Mouse (Mus musculus): ENCODE results near the gene Tmem144. TPM values are rescaled to one million over a fixed set of nuclear protein-coding genes. Genes with fewer than 3 reads are reported as not detected.
"Not testable (repeated sequence)": the region's sequence is repeated elsewhere in the genome, so short reads cannot be mapped to it uniquely, and the experiment has no call there.

The Tmem144 gene
- polyA plus RNA-seq, 1 experiment from 2014 or later = 1.2 TPM

DNA sequence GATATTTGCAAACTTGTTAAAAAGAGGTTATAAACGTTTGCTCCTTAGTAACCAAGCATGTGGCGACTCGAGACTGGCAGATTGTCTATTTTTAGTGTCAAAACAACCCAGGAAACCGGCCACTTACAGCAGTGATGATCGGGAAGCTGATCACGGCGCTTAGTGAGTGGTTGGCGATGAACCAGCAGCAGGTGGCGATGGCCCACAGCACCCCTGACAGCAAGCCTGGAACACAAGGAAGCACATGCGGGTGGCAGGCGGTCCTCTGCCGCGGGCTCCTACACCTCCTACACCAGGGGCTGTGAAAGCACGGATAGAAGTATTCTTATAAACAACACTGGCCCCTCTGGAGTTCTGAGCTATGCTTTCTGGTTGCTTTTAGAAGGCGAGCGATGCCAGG, 31.4 kb downstream of the Tmem144 start:
- no peaks in the 10 kb centered on the region for H3K9me3 ChIP-seq
- H3K4me1 ChIP-seq (replicated peaks) = peaks cover 10% of the 10 kb centered on the region
- ATAC-seq (ENCODE audit: low read depth) = no peak
- H3K4me2 ChIP-seq = no peak overlapping the region
- H3K9ac ChIP-seq = no peak overlapping the region
- WGBS = 90% methylated on average over 16 of the region's 16 CpGs
- no peak overlapping the region for H3K27ac ChIP-seq (replicated peaks)
- no peaks in the 10 kb centered on the region for H3K27me3 ChIP-seq
- no peak overlapping the region for H3K4me3 ChIP-seq
- no peaks in the 10 kb centered on the region for H3K36me3 ChIP-seq

DNA sequence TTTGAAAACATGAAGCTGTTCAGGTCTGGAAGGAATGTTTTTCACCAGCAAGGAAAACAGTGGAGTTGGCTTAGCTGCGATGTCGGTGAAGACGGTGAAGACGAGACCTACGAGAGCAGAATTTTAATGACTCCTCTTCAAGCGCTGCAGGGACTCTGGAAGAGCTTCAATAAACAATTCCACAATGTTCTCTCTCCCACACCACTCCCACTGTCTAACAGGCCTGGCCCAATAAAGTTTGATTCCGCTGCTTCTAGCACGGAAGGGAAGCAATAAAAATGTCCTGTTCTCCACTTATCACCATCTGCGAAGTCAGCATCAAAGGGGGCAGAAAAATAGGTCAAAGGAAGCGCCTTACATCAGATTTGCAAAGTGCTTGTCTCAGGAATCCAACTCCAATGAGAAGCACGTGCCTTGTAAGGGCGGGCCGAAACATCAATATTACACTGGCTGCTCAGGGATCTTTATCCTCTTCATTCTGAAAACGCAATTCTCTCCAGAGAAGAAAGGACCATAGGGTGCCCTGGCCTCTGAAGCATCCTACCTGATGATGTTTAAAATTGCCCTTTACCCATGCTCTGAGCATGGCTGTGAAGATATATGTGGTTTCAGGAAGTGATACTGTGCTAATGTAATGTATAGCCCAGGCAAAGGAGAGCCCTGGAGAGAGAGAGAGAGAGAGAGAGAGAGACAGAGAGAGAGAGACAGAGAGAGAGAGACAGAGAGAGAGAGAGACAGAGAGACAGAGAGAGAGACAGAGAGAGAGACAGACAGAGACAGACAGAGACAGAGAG, 34.2 kb downstream of the Tmem144 start:
- 6% methylated on average over 14 of the region's 14 CpGs for WGBS
- peak; percentile 65; the same call in 1 of the 2 replicates for ATAC-seq (ENCODE audit: low read depth)
- 0 out of 2 replicates have a peak overlapping the region, but pooled peaks have one; percentile 38 for H3K27ac ChIP-seq (replicated peaks)
- no peaks in the 10 kb centered on the region for H3K36me3 ChIP-seq
- H3K4me3 ChIP-seq = no peak overlapping the region
- no peak overlapping the region for H3K9ac ChIP-seq
- H3K27me3 ChIP-seq = no peaks in the 10 kb centered on the region
- peak overlapping the region; percentile 44 for H3K4me2 ChIP-seq
- peaks cover 10% of the 10 kb centered on the region for H3K4me1 ChIP-seq (replicated peaks)
- H3K9me3 ChIP-seq = no peaks in the 10 kb centered on the region

DNA sequence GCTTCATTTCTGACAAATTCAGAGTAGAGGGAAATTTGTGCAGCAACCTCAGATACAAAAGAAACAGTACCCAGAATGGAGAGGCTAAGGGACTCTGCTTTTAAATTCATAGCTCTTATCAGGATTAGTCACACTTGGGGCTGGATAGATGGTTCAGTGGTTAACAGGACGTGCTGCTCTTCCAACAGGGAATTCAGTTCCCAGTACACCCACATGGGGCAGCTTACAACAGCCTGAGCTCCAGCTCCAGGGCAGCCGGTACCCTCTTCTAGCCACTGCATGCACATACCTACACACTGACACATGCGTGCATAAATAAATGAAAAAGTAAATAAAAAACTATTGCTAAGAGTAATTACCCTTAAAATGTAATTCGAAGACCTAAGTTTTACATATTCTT, 36.3 kb downstream of the Tmem144 start:
- Histone ChIP-seq H3K9ac (no peak overlapping the region), H3K4me3 (no peak overlapping the region), H3K4me2 (no peak overlapping the region), H3K36me3 (no peaks in the 10 kb centered on the region), H3K9me3 (no peaks in the 10 kb centered on the region), H3K27me3 (no peaks in the 10 kb centered on the region), H3K4me1 (replicated peaks) (peaks cover 10% of the 10 kb centered on the region), H3K27ac (replicated peaks) (no peak overlapping the region)
- ATAC-seq (ENCODE audit: low read depth) = no peak
- 70% methylated on average over 4 of the region's 4 CpGs for WGBS

GRCm38 (mm10) chr3:79813814-79814490, 38.6 kb downstream of the Tmem144 start:
- no peak overlapping the region for H3K4me3 ChIP-seq
- H3K27ac ChIP-seq (replicated peaks) = no peak overlapping the region
- H3K4me2 ChIP-seq = peak overlapping the region; percentile 36
- H3K9me3 ChIP-seq = no peaks in the 10 kb centered on the region
- peaks cover 12% of the 10 kb centered on the region for H3K4me1 ChIP-seq (replicated peaks)
- H3K9ac ChIP-seq = no peak overlapping the region
- ATAC-seq (ENCODE audit: low read depth) = peak; percentile 72
- no peaks in the 10 kb centered on the region for H3K27me3 ChIP-seq
- no peaks in the 10 kb centered on the region for H3K36me3 ChIP-seq
- 29% methylated on average over 19 of the region's 19 CpGs for WGBS

DNA sequence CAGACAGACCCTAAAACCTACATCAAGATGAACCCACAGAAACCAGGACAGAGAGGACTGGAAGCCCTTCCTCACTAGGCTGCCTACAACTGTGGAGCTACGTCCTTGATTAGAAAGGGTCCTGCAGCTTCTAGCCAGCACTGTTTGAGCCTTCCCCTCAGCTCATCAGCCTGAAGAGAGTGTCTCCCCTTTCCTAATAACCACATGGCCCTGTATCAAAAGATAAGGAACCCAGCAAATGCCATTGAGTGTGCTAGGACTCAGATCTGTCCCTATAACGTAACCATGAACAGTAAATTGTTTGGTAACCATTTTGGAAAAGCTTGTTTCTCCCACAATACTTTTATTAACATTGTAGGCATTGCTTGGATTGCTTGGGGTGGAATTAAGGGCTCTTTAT, 40.5 kb downstream of the Tmem144 start:
- 77% methylated on average over 2 of the region's 2 CpGs for WGBS
- Histone ChIP-seq H3K9me3 (no peaks in the 10 kb centered on the region), H3K27ac (replicated peaks) (no peak overlapping the region), H3K36me3 (no peaks in the 10 kb centered on the region), H3K27me3 (no peaks in the 10 kb centered on the region), H3K4me3 (no peak overlapping the region), H3K4me2 (no peak overlapping the region), H3K4me1 (replicated peaks) (0 out of 2 replicates have a peak, but pooled peaks cover 7% of the 10 kb centered on the region), H3K9ac (no peak overlapping the region)
- no peak for ATAC-seq (ENCODE audit: low read depth)

DNA sequence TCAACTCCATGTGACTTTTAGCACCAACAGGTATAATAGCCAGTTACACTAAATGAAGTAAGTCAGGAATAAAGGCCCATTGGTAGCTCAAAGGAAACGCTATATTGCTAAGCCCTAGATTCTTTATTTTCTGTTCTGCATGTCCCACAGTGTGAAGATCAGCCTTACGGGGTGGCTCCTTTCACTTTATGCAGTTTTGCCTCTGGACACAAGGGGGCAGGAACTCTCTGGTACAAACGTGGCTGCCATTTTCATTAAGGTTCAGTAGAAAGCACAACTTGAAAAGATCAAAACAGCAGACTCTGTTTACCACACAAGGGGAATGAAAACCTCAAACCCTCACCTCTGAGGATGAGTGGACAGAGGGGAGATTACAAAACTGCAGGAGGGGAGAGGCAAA, 40.9 kb downstream of the Tmem144 start:
- ATAC-seq (ENCODE audit: low read depth) = no peak
- Histone ChIP-seq H3K9ac (no peak overlapping the region), H3K4me2 (no peak overlapping the region), H3K4me3 (no peak overlapping the region), H3K36me3 (no peaks in the 10 kb centered on the region), H3K27me3 (no peaks in the 10 kb centered on the region), H3K4me1 (replicated peaks) (0 out of 2 replicates have a peak, but pooled peaks cover 7% of the 10 kb centered on the region), H3K9me3 (no peaks in the 10 kb centered on the region), H3K27ac (replicated peaks) (no peak overlapping the region)
- 50% methylated on average over 3 of the region's 3 CpGs for WGBS

GRCm38 (mm10) chr3:79810563-79810962, 42.0 kb downstream of the Tmem144 start:
- no peaks in the 10 kb centered on the region for H3K27me3 ChIP-seq
- WGBS = 76% methylated on average over 6 of the region's 6 CpGs
- H3K4me3 ChIP-seq = no peak overlapping the region
- no peaks in the 10 kb centered on the region for H3K9me3 ChIP-seq
- H3K4me2 ChIP-seq = no peak overlapping the region
- H3K9ac ChIP-seq = no peak overlapping the region
- no peaks in the 10 kb centered on the region for H3K36me3 ChIP-seq
- no peak for ATAC-seq (ENCODE audit: low read depth)
- H3K4me1 ChIP-seq (replicated peaks) = 0 out of 2 replicates have a peak, but pooled peaks cover 7% of the 10 kb centered on the region
- no peak overlapping the region for H3K27ac ChIP-seq (replicated peaks)

DNA sequence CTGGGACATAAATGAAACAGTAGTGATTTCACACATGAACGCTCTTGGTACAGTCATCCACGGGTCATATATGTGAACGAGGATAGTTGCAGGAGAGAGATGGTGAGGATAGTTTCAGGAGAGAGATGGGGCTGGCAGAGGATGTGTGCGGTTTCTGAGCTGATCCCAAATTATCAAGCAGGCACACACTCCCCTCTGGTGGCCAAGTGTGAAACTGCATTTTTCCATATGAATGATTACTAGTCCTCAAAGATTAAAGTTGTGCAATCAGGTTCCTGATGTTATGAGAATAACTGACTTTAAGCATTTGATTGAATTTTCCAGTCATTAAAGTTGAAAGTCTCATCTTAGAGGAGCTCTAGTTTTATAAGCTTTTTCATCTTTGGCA, 43.4 kb downstream of the Tmem144 start:
- peak; percentile 83 for ATAC-seq (ENCODE audit: low read depth)
- Histone ChIP-seq H3K4me3 (no peak overlapping the region), H3K27me3 (no peaks in the 10 kb centered on the region), H3K36me3 (no peaks in the 10 kb centered on the region), H3K27ac (replicated peaks) (no peak overlapping the region), H3K9ac (no peak overlapping the region), H3K4me2 (no peak overlapping the region), H3K9me3 (no peaks in the 10 kb centered on the region), H3K4me1 (replicated peaks) (0 out of 2 replicates have a peak, but pooled peaks cover 7% of the 10 kb centered on the region)
- 10% methylated on average over 4 of the region's 4 CpGs for WGBS

DNA sequence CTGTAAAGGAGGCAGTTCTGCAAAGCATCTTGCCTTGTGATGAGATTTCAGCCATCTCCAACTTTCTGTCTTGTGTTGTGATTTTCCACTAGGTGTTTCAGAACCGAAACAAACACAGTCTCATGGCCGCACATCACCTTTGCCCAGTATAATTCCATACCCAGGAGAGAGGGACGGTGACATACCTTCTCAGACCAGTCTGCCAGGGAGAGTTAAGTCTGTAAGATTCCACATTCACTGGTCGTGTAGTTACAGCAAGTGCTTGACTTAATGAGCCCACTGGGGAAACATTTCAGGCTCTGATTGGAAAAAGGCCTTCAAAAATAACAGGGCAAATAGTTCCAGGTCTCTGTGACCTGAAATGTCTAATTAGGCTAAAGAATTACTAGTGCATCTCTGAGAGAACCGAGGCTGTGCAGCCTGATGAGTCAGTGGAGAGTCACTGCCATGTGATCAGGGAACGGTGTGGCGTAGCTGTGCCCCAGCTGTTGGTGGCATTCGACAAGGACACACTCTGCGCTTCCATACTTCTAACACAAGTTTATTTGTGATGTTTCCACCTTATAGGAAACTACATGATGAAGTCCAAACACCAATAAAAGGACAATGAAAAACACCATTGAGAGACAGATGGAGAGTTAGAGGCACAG, 43.9 kb downstream of the Tmem144 start:
- Histone ChIP-seq H3K27ac (replicated peaks) (no peak overlapping the region), H3K27me3 (no peaks in the 10 kb centered on the region), H3K36me3 (no peaks in the 10 kb centered on the region), H3K4me3 (no peak overlapping the region), H3K4me1 (replicated peaks) (0 out of 2 replicates have a peak, but pooled peaks cover 7% of the 10 kb centered on the region), H3K9ac (no peak overlapping the region), H3K9me3 (no peaks in the 10 kb centered on the region), H3K4me2 (no peak overlapping the region)
- 72% methylated on average over 9 of the region's 9 CpGs for WGBS
- peak; percentile 75 for ATAC-seq (ENCODE audit: low read depth)

- not testable (repeated sequence) for H3K4me3 ChIP-seq; ATAC-seq (ENCODE audit: low read depth); H3K9ac ChIP-seq; H3K27me3 ChIP-seq; H3K4me2 ChIP-seq; H3K9me3 ChIP-seq; H3K36me3 ChIP-seq; H3K4me1 ChIP-seq (replicated peaks); H3K27ac ChIP-seq (replicated peaks)
- WGBS = 94% methylated on average over 7 of the region's 7 CpGs
Observed at GRCm38 (mm10) chr3:79800761-79801160, 51.8 kb downstream of the Tmem144 start.

DNA sequence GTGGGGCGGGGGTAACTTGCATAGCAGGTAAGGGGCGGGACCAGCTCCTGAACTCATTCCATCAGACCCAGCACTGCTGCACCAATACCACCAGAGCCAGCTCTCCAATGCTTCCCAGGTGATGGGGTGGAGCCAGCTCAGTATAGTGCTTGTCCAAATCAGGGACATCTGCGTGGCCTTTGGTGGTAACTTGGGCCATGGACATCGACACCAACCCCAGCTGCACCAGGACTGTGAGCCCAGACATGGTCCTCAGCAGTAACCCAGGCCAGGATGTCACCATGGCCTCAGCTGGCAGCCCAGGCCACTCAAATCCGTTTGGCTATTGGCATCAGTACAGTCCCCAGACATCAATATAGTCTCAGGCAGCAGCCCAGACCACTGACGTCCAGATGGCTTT, 60.3 kb downstream of the Tmem144 start:
- 86% methylated on average over 6 of the region's 6 CpGs for WGBS
- Histone ChIP-seq H3K9me3 (no peaks in the 10 kb centered on the region), H3K36me3 (no peaks in the 10 kb centered on the region), H3K4me1 (replicated peaks) (no peaks in the 10 kb centered on the region), H3K4me2 (no peak overlapping the region), H3K27ac (replicated peaks) (no peak overlapping the region), H3K4me3 (no peak overlapping the region), H3K27me3 (no peaks in the 10 kb centered on the region), H3K9ac (no peak overlapping the region)
- ATAC-seq (ENCODE audit: low read depth) = no peak

- Histone ChIP-seq H3K4me2 (no peak overlapping the region), H3K27ac (replicated peaks) (no peak overlapping the region), H3K4me3 (no peak overlapping the region), H3K27me3 (no peaks in the 10 kb centered on the region), H3K9ac (no peak overlapping the region), H3K36me3 (no peaks in the 10 kb centered on the region), H3K9me3 (no peaks in the 10 kb centered on the region), H3K4me1 (replicated peaks) (no peaks in the 10 kb centered on the region)
- WGBS = 30% methylated on average over 3 of the region's 3 CpGs
- ATAC-seq (ENCODE audit: low read depth) = no peak
Observed at GRCm38 (mm10) chr3:79790324-79790723, 62.2 kb downstream of the Tmem144 start.

All from neural tube, embryonic 13.5 days (tissue).